Mouse (Mus musculus) forebrain, embryonic 12.5 days (tissue): ENCODE measurements at regions not wholly inside any gene's neighbourhood (a gene's known extent, or its start where the extent isn't known, plus 50 kb on each side); places are given as distances from the start of the nearest gene placed in this dataset.
"Not testable (repeated sequence)": the region's sequence is repeated elsewhere in the genome, so short reads cannot be mapped to it uniquely, and the experiment has no call there.

Experiments
- ATAC-seq: fragments of 200-750 bp; cut with Nextera tagmentation; 2 replicates; pipeline ENCODE4 v1.8.0; 2017; ENCODE audit warnings: moderate TSS enrichment; ENCODE audit not compliant: low FRiP score
- H3K27ac ChIP-seq: fragments of 300-500 bp; sonication (generic); 2 replicates; pipeline ENCODE4 v1.5.1; 2016; ENCODE audit warnings: mild to moderate bottlenecking
- H3K27me3 ChIP-seq: fragments of 300-500 bp; sonication (generic); 2 replicates; pipeline ENCODE4 v1.6.1; 2016; ENCODE audit warnings: mild to moderate bottlenecking
- H3K36me3 ChIP-seq: fragments of 300-500 bp; sonication (generic); replicated peaks from 2 replicates; pipeline ENCODE4 v1.6.1; 2016; ENCODE audit warnings: mild to moderate bottlenecking
- H3K4me1 ChIP-seq: fragments of 300-500 bp; sonication (generic); 2 replicates; pipeline ENCODE4 v1.6.1; 2016
- H3K4me2 ChIP-seq: fragments of 300-500 bp; sonication (generic); 2 replicates; pipeline ENCODE4 v1.6.1; 2016; ENCODE audit warnings: mild to moderate bottlenecking, moderate library complexity
- H3K4me3 ChIP-seq: fragments of 300-500 bp; sonication (generic); replicated peaks from 2 replicates; pipeline ENCODE4 v1.5.1; 2016; ENCODE audit warnings: mild to moderate bottlenecking
- H3K9ac ChIP-seq: fragments of 300-500 bp; sonication (generic); 2 replicates; pipeline ENCODE4 v1.6.1; 2016; ENCODE audit warnings: mild to moderate bottlenecking
- H3K9me3 ChIP-seq: fragments of 300-500 bp; sonication (generic); 2 replicates; pipeline ENCODE4 v1.6.1; 2016
- WGBS: fragments of 180-500 bp; shearing (Covaris S2); methylation state at CpG from one replicate; pipeline ENCODE4 v1.1.7; 2016; 5-methylcytosine and 5-hydroxymethylcytosine counted together

DNA sequence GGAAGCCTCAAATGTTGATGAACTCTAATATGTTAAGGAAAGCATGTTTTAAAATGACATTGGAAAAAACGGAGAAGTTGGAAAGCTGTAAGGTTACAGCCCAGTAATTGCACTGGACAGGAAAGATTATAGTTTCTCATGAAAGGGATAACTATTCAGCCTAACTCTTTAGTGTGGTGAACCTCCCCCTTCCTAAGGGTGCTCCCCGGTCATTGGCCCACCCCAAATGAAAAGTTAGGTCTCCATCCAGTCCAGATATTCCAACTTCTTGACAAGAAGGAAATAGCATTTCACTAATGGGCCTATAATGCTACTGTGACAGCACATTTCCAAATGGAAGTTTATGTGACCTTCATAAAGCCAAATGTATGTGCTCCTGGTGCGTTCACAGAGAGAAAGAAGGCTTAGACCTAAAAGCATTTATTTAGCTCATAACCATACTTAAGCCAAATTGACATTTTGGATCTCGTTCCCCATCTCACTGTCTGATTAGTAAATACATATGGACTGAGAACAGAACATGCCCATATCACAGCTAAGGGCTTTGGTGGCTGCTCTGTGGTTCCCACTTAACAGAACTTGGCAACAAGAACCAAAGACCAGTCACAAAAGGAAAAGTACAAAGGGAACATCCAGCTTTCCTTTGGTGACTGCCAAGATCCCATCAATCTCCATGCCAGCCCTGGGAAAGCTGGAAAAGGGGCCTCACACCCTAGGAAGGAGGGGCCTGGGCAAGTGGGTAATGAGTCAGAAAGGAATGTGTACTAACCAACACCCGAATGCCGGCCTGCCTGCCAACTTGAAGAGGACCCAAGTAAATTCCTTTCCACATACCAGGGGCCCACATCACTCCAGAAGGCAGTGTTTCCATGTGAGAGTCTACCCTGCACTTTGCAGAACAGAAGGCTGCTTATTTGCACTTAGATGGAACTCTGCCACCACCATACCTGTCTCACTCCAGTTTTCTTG, 155.1 kb upstream of the Chst7 start:
- Histone ChIP-seq H3K4me2 (no peak overlapping the region), H3K36me3 (no peaks in the 10 kb centered on the region), H3K4me3 (no peak overlapping the region), H3K9ac (no peak overlapping the region), H3K27me3 (no peaks in the 10 kb centered on the region), H3K4me1 (no peaks in the 10 kb centered on the region), H3K27ac (no peak overlapping the region), H3K9me3 (no peaks in the 10 kb centered on the region)
- ATAC-seq, result peak; percentile 92; the same call in 1 of the 2 replicates
- 58% methylated on average over 6 of the region's 6 CpGs for WGBS

DNA sequence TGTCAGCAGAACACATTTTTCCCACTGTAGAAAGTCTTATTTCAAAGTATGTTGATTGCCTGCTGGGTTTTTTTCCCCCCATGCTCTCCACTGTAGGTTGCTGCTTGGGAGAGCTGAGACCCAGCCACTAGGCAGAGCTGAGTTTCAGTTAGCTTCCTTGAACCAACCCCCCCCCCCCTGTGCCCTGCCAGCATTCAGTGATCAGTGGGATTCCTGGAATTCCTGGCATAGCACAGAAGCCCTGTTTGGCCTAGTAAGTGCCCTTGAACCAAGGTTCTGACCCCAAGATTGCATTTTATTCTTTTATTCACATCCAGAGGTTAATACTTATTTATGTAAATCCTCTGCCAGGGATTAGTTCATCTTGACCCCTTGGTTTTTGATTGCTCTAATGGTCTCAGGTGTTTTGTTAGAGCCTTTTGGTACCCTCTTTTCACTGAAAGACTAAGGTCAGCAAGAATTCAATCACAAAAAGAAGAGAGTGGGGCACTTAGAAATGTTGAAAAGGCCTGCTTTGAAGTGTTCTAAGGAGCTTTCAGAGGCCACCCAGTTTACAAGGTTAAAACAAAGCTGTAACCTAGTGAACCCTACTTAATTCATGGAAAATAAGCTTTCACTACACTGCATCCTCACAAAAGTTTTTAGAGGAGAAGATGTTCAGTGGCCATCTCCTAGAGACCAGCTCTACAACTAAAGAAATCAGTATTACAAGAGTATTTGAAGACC, 152.6 kb upstream of the Chst7 start:
- H3K4me3 ChIP-seq, result no peak overlapping the region
- no peaks in the 10 kb centered on the region for H3K27me3 ChIP-seq
- no peaks in the 10 kb centered on the region for H3K4me1 ChIP-seq
- H3K27ac ChIP-seq, result 0 out of 2 replicates have a peak overlapping the region, but pooled peaks have one; percentile 25
- H3K4me2 ChIP-seq, result no peak overlapping the region
- H3K9ac ChIP-seq, result no peak overlapping the region
- H3K36me3 ChIP-seq, result no peaks in the 10 kb centered on the region
- peak; percentile 71 for ATAC-seq
- no peaks in the 10 kb centered on the region for H3K9me3 ChIP-seq

DNA sequence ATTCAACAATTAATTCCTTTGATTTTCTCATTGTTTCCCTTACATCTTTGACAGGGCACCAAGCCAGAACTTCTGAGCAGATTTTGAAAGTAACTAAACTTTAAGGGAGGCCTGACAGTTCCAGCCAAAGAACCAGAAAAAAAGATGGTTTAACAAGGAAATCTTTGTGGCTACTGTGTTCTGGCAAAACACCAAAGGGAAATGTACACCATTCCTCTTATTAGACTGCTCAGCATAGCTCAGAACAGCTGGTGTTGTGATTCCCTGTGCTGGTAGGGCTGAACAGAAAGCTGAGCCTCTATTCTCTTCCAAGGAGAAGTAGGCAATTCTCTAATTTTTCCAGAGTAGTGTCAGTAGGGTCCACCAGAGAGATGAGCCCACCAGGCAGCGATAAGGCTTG, 142.4 kb upstream of the Chst7 start:
- WGBS, result 94% methylated on average over 1 of the region's 1 CpGs
- Histone ChIP-seq H3K4me3 (no peak overlapping the region), H3K27me3 (no peaks in the 10 kb centered on the region), H3K9me3 (no peaks in the 10 kb centered on the region), H3K4me1 (no peaks in the 10 kb centered on the region), H3K27ac (no peak overlapping the region), H3K4me2 (no peak overlapping the region), H3K36me3 (no peaks in the 10 kb centered on the region), H3K9ac (no peak overlapping the region)
- no peak for ATAC-seq

DNA sequence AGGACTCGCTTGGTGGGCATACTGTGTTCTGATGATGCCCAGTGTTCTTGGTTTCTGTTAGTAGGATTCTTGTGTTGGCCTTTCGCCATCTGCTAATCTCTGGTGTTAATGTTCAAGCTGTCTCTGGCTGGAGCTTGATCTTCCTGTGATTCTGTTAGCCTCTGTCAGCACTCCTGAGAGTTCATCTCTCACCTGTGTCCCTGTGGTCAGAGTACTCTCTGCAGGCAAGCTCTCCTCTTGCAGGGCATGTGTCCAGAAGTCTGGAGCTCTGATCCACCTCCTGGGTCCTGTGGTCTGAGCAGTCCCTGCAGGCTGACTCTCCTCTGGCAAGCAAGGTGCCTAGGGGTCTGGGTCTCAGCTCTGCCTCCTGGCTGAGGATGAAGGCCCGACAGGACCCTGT, 130.0 kb upstream of the Chst7 start:
- ATAC-seq, H3K27me3 ChIP-seq, H3K9me3 ChIP-seq, H3K9ac ChIP-seq, H3K4me1 ChIP-seq, H3K4me2 ChIP-seq, H3K4me3 ChIP-seq, H3K36me3 ChIP-seq, H3K27ac ChIP-seq: not testable (repeated sequence)
- WGBS, result 77% methylated on average over 3 of the region's 3 CpGs

DNA sequence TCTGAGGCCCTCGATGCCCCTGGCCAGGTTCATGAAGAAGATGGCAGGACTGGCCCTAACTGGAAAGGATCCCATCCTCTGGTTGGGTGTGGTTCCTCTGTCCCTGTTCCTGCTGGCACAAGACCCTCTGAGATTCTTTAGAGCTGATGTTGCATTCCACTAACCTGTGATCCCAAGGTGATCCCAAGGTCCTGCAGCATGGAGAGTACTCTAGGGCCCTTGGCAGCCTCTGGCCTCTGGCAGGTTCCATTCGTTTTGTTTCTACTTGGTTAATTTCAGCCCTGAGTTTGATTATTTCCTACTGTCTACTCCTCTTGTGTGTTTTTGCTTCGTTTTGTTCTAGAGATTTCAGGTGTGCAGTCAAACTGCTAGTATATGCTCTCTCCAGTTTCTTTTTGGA, 129.5 kb upstream of the Chst7 start:
- no peaks in the 10 kb centered on the region for H3K27me3 ChIP-seq
- H3K9ac ChIP-seq, result no peak overlapping the region
- no peak for ATAC-seq
- H3K4me1 ChIP-seq, result no peaks in the 10 kb centered on the region
- H3K4me3 ChIP-seq, result no peak overlapping the region
- 70% methylated on average over 3 of the region's 3 CpGs for WGBS
- H3K36me3 ChIP-seq, result no peaks in the 10 kb centered on the region
- H3K4me2 ChIP-seq, result no peak overlapping the region
- H3K9me3 ChIP-seq, result no peaks in the 10 kb centered on the region
- H3K27ac ChIP-seq, result no peak overlapping the region

DNA sequence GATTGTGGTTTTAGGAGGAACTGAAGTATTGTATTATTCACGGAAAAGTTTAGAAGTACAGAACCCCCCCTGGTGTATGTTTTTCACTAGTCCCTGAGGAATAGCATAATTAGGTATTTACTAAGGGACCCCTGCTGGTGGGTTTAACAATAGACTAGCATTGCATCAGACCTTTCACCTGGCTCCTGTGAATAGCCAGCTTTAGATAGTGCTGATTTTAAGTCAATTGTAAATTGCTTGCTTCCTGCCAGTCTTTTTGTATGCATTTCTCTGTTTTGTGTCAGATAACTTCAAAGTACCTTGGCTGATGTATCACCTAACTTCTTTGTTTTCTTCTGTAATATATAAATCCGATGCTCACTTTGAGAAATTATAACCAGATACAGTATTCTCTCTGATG, 116.1 kb upstream of the Chst7 start:
- Histone ChIP-seq H3K4me2 (no peak overlapping the region), H3K4me1 (no peaks in the 10 kb centered on the region), H3K27ac (no peak overlapping the region), H3K9ac (no peak overlapping the region), H3K36me3 (no peaks in the 10 kb centered on the region), H3K4me3 (no peak overlapping the region), H3K27me3 (no peaks in the 10 kb centered on the region), H3K9me3 (no peaks in the 10 kb centered on the region)
- ATAC-seq, result no peak
- 56% methylated on average over 2 of the region's 2 CpGs for WGBS
